Mouse (Mus musculus): Measurements from ENCODE around the gene Clic5. TPM values are rescaled to one million over a fixed set of nuclear protein-coding genes. Genes with fewer than 3 reads are reported as not detected.

The Clic5 gene
- polyA plus RNA-seq, 1 experiment, result 0.82 TPM

GRCm38 (mm10) chr17:44254698-44255097 lies 66.3 kb downstream of the Clic5 start:
- TF ChIP-seq POLR2A (IDR thresholded peaks at IDR 0.05; ENCODE audit: borderline replicate concordance, control insufficient read depth, low read depth, low read length) (no peak), CTCF (IDR thresholded peaks at IDR 0.05; ENCODE audit: control insufficient read depth, insufficient read depth, low read length) (no peak)
- WGBS, result 85% methylated on average over 8 of the region's 8 CpGs
- Histone ChIP-seq H3K27ac (ENCODE audit: control insufficient read depth, insufficient read depth, low read depth, low read length, poor library complexity) (no peak overlapping the region), H3K4me1 (ENCODE audit: control insufficient read depth, insufficient read depth, low read length) (no peaks in the 10 kb centered on the region; the same call in 1 of the 2 replicates), H3K4me3 (replicated peaks; ENCODE audit: control insufficient read depth, low read depth, low read length) (no peak overlapping the region)

GRCm38 (mm10) chr17:44256583-44256982 lies 68.2 kb downstream of the Clic5 start:
- peak; percentile 93 for TF ChIP-seq CTCF (IDR thresholded peaks at IDR 0.05; ENCODE audit: control insufficient read depth, insufficient read depth, low read length)
- TF ChIP-seq POLR2A (IDR thresholded peaks at IDR 0.05; ENCODE audit: borderline replicate concordance, control insufficient read depth, low read depth, low read length), result no peak
- WGBS, result 3% methylated on average over 6 of the region's 6 CpGs
- Histone ChIP-seq H3K4me1 (ENCODE audit: control insufficient read depth, insufficient read depth, low read length) (no peaks in the 10 kb centered on the region; the same call in 1 of the 2 replicates), H3K4me3 (replicated peaks; ENCODE audit: control insufficient read depth, low read depth, low read length) (no peak overlapping the region), H3K27ac (ENCODE audit: control insufficient read depth, insufficient read depth, low read depth, low read length, poor library complexity) (no peak overlapping the region)

GRCm38 (mm10) chr17:44259245-44259644 lies 70.9 kb downstream of the Clic5 start:
- TF ChIP-seq CTCF (IDR thresholded peaks at IDR 0.05; ENCODE audit: control insufficient read depth, insufficient read depth, low read length) (no peak), POLR2A (IDR thresholded peaks at IDR 0.05; ENCODE audit: borderline replicate concordance, control insufficient read depth, low read depth, low read length) (no peak)
- H3K4me1 ChIP-seq (ENCODE audit: control insufficient read depth, insufficient read depth, low read length), result no peaks in the 10 kb centered on the region; the same call in 1 of the 2 replicates
- no peak overlapping the region for H3K4me3 ChIP-seq (replicated peaks; ENCODE audit: control insufficient read depth, low read depth, low read length)
- no peak overlapping the region for H3K27ac ChIP-seq (ENCODE audit: control insufficient read depth, insufficient read depth, low read depth, low read length, poor library complexity)
- 74% methylated on average over 6 of the region's 6 CpGs for WGBS

- TF ChIP-seq POLR2A (IDR thresholded peaks at IDR 0.05; ENCODE audit: borderline replicate concordance, control insufficient read depth, low read depth, low read length), result no peak
- peak; percentile 91 for TF ChIP-seq CTCF (IDR thresholded peaks at IDR 0.05; ENCODE audit: control insufficient read depth, insufficient read depth, low read length)
- 7% methylated on average over 13 of the region's 15 CpGs for WGBS
- no peak overlapping the region for H3K27ac ChIP-seq (ENCODE audit: control insufficient read depth, insufficient read depth, low read depth, low read length, poor library complexity)
- H3K4me3 ChIP-seq (replicated peaks; ENCODE audit: control insufficient read depth, low read depth, low read length), result no peak overlapping the region
- no peaks in the 10 kb centered on the region; the same call in 1 of the 2 replicates for H3K4me1 ChIP-seq (ENCODE audit: control insufficient read depth, insufficient read depth, low read length)
Observed at GRCm38 (mm10) chr17:44261594-44262202, 73.3 kb downstream of the Clic5 start.

- 56% methylated on average over 7 of the region's 7 CpGs for WGBS
- no peak for TF ChIP-seq POLR2A (IDR thresholded peaks at IDR 0.05; ENCODE audit: borderline replicate concordance, control insufficient read depth, low read depth, low read length)
- TF ChIP-seq CTCF (IDR thresholded peaks at IDR 0.05; ENCODE audit: control insufficient read depth, insufficient read depth, low read length), result no peak
- H3K4me3 ChIP-seq (replicated peaks; ENCODE audit: control insufficient read depth, low read depth, low read length), result no peak overlapping the region
Observed at GRCm38 (mm10) chr17:44270043-44270442, 81.7 kb downstream of the Clic5 start.

GRCm38 (mm10) chr17:44271426-44271825 lies 83.0 kb downstream of the Clic5 start:
- no peaks in the 10 kb centered on the region; the same call in 1 of the 2 replicates for H3K4me1 ChIP-seq (ENCODE audit: control insufficient read depth, insufficient read depth, low read length)

More at GRCm38 (mm10) chr17:44270043-44270442, 81.7 kb downstream of the Clic5 start:
- H3K4me1 ChIP-seq (ENCODE audit: control insufficient read depth, insufficient read depth, low read length), result no peaks in the 10 kb centered on the region; the same call in 1 of the 2 replicates
- no peak overlapping the region for H3K27ac ChIP-seq (ENCODE audit: control insufficient read depth, insufficient read depth, low read depth, low read length, poor library complexity)

GRCm38 (mm10) chr17:44274804-44275203 lies 86.4 kb downstream of the Clic5 start:
- no peak for TF ChIP-seq POLR2A (IDR thresholded peaks at IDR 0.05; ENCODE audit: borderline replicate concordance, control insufficient read depth, low read depth, low read length)
- no peak overlapping the region for H3K27ac ChIP-seq (ENCODE audit: control insufficient read depth, insufficient read depth, low read depth, low read length, poor library complexity)
- no peak overlapping the region for H3K4me3 ChIP-seq (replicated peaks; ENCODE audit: control insufficient read depth, low read depth, low read length)
- H3K4me1 ChIP-seq (ENCODE audit: control insufficient read depth, insufficient read depth, low read length), result no peaks in the 10 kb centered on the region

More at GRCm38 (mm10) chr17:44271426-44271825, 83.0 kb downstream of the Clic5 start:
- TF ChIP-seq POLR2A (IDR thresholded peaks at IDR 0.05; ENCODE audit: borderline replicate concordance, control insufficient read depth, low read depth, low read length), result no peak
- TF ChIP-seq CTCF (IDR thresholded peaks at IDR 0.05; ENCODE audit: control insufficient read depth, insufficient read depth, low read length), result no peak
- H3K27ac ChIP-seq (ENCODE audit: control insufficient read depth, insufficient read depth, low read depth, low read length, poor library complexity), result no peak overlapping the region
- no peak overlapping the region for H3K4me3 ChIP-seq (replicated peaks; ENCODE audit: control insufficient read depth, low read depth, low read length)
- 84% methylated on average over 3 of the region's 3 CpGs for WGBS

GRCm38 (mm10) chr17:44288320-44288719 lies 99.9 kb downstream of the Clic5 start:
- no peak overlapping the region for H3K27ac ChIP-seq (ENCODE audit: control insufficient read depth, insufficient read depth, low read depth, low read length, poor library complexity)
- TF ChIP-seq CTCF (IDR thresholded peaks at IDR 0.05; ENCODE audit: control insufficient read depth, insufficient read depth, low read length) (no peak), POLR2A (IDR thresholded peaks at IDR 0.05; ENCODE audit: borderline replicate concordance, control insufficient read depth, low read depth, low read length) (no peak)
- H3K4me1 ChIP-seq (ENCODE audit: control insufficient read depth, insufficient read depth, low read length), result no peaks in the 10 kb centered on the region
- WGBS, result 78% methylated on average over 1 of the region's 1 CpGs
- no peak overlapping the region for H3K4me3 ChIP-seq (replicated peaks; ENCODE audit: control insufficient read depth, low read depth, low read length)

All from bone marrow, adult 2 months (tissue).